Mouse (Mus musculus) gastrocnemius, adult 2 months (tissue): Measurements from ENCODE around the gene Aif1. TPM values are rescaled to one million over a fixed set of nuclear protein-coding genes. Genes with fewer than 3 reads are reported as not detected.

Experiments
- DNase-seq: peaks from one replicate; pipeline ENCODE4 v3.0.0; 2022
- H3K27ac ChIP-seq: fragments of 200-600 bp; 2 replicates; pipeline ENCODE4 v1.8.1; 2022; ENCODE audit warnings: mild to moderate bottlenecking
- H3K4me3 ChIP-seq: fragments of 200-600 bp; 2 replicates; pipeline ENCODE4 v1.8.1; 2022; ENCODE audit warnings: mild to moderate bottlenecking, moderate library complexity
- CTCF ChIP-seq: fragments of 200-600 bp; IDR thresholded peaks from 2 replicates; pipeline ENCODE4 v1.8.1; 2022; ENCODE audit warnings: antibody characterized with exemption, mild to moderate bottlenecking, moderate library complexity
- intact Hi-C: fragments of 180-260 bp; cut with DNase I; formaldehyde crosslinking; loops from one replicate; pipeline ENCODE4 v1.15.1; 2025
- total RNA-seq, 2 experiments: library from RNA; stranded (reverse); gene quantifications; 2 replicates each; pipeline ENCODE4 v1.2.3; 2021

Gene Aif1
- total RNA-seq, 2 experiments from 2014 or later: 0.75 TPM; not detected in 1

GRCm38 (mm10) chr17:35146139-35146538 is 29.7 kb downstream of the Aif1 start:
- intact Hi-C loops: no loop called here
- TF ChIP-seq CTCF: no peak
- Histone ChIP-seq H3K27ac (no peak overlapping the region), H3K4me3 (no peak overlapping the region)
- DNase-seq: no peak

DNA sequence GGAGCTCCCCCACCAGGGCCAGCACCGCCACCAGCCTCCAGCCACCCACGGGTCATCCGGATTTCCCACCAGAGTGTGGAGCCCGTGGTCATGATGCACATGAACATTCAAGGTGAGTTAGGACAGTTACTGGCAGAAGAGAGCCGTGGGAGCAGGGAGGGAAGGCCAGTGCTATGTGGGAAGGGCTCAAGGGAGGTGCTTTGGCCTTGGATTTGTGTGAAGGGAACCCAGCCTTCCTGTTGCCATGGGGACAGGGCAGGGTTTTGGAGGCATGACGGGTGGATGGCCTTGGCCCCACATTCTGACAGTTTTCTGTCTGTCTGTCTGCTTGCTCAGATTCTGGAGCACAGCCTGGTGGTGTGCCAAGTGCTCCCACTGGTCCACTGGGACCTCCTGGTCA is 33.9 kb downstream of the Aif1 start:
- H3K27ac ChIP-seq: no peak overlapping the region
- no peak for DNase-seq
- intact Hi-C loops: no loop called here
- no peak overlapping the region for H3K4me3 ChIP-seq
- no peak for TF ChIP-seq CTCF

- intact Hi-C loops: no loop called here
- TF ChIP-seq CTCF: no peak
- DNase-seq: no peak
- Histone ChIP-seq H3K27ac (no peak overlapping the region), H3K4me3 (no peak overlapping the region)
Measured at GRCm38 (mm10) chr17:35140490-35140996, 35.3 kb downstream of the Aif1 start.

- no peak overlapping the region for H3K4me3 ChIP-seq
- no peak for TF ChIP-seq CTCF
- intact Hi-C loops: no loop called here
- no peak for DNase-seq
- H3K27ac ChIP-seq: no peak overlapping the region
Measured at GRCm38 (mm10) chr17:35139269-35139668, 36.6 kb downstream of the Aif1 start.

- peak overlapping the region; percentile 100 for H3K27ac ChIP-seq
- no peak for DNase-seq
- no peak for TF ChIP-seq CTCF
- intact Hi-C loops: no loop called here
- H3K4me3 ChIP-seq: peak overlapping the region; percentile 94
Measured at GRCm38 (mm10) chr17:35135591-35136320, 40.1 kb downstream of the Aif1 start.

GRCm38 (mm10) chr17:35134801-35135590 is 40.9 kb downstream of the Aif1 start, which contains the start of gene Bag6:
Bag6 (plus strand) TSS chr17:35135178.
- Histone ChIP-seq H3K4me3 (peak within 1 kb of the TSS; percentile 94), H3K27ac (peak within 1 kb of the TSS; percentile 100)
- intact Hi-C loops: no loop called here
- peak; percentile 95 for DNase-seq
- TF ChIP-seq CTCF: no peak

DNA sequence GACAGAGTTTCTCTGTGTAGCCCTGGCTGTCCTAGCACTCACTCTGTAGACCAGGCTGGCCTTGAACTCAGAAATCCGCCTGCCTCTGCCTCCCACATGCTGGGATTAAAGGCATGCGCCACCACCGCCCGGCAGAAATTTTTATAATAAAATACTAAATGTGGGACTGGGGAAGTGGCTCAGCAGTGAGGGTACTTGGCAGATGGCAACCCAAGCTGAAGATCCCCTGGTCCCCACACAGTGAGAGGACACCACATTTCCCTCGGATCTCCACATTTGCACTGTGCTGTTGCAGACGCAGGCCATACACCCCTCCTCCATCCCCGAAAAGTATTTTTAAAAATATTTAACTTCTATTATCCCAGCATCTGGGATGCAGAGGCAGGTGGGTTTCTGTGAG is 42.4 kb downstream of the Aif1 start:
- H3K27ac ChIP-seq: no peak overlapping the region
- DNase-seq: no peak
- H3K4me3 ChIP-seq: no peak overlapping the region
- intact Hi-C loops: no loop called here
- no peak for TF ChIP-seq CTCF

DNA sequence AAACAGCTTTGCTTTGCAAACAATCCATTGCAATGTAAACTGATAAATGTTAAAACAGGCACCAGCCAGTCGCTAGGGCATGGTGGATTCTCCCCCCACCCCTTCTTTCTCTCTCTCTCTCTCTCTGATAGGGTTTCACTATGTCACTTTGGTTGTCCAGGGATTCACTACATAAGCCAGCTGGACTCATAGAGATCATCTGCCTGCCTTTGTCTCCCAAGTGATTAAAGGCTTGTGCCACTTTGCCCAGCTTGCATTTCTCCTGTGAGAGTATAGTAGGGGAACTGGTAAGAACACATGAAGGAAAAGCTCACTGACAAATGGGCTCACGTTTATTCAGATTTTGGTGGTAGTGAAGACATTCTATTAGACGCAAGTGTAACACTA is 43.7 kb downstream of the Aif1 start:
- intact Hi-C loops: no loop called here
- Histone ChIP-seq H3K27ac (no peak overlapping the region), H3K4me3 (no peak overlapping the region)
- DNase-seq: no peak
- TF ChIP-seq CTCF: no peak

GRCm38 (mm10) chr17:35131500-35132173 is 44.2 kb downstream of the Aif1 start, which contains the start of gene Apom:
Apom (minus strand) TSS chr17:35132050.
- H3K27ac ChIP-seq: no peak within 1 kb of the TSS
- intact Hi-C loops: no loop called here
- no peak for DNase-seq
- H3K4me3 ChIP-seq: no peak within 1 kb of the TSS
- TF ChIP-seq CTCF: no peak

DNA sequence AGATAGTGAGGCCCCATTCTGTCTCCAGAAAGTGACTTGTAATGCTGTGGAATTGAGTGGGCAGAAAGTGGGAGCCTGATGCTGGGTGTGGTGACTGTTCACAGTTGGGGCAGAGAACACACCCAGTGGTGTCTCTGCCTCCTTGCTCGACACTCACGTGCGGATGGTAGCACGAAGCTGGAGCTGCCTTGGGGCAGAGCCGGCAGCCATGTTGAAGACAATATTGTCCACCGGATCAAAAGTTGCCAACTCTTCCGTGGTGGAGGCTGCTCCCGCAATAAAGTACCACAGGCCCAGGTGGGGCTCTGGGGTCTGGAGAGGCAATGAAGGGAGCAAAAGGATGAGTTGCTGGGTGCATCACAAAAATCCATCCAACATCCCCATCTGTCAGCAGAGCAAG is 44.8 kb downstream of the Aif1 start:
- intact Hi-C loops: no loop called here
- TF ChIP-seq CTCF: no peak
- DNase-seq: no peak

GRCm38 (mm10) chr17:35128996-35129395 is 46.9 kb downstream of the Aif1 start:
- DNase-seq: no peak
- intact Hi-C loops: loop anchor here (5.0 kb wide), 1 partner anchor 108 kb away; the partner anchor contains the start of gene Nfkbil1
- Histone ChIP-seq H3K27ac (no peak overlapping the region), H3K4me3 (no peak overlapping the region)
- no peak for TF ChIP-seq CTCF

More for the DNA sequence above, 44.8 kb downstream of the Aif1 start:
- Histone ChIP-seq H3K27ac (no peak overlapping the region), H3K4me3 (no peak overlapping the region)

- DNase-seq: no peak
- intact Hi-C loops: loop anchor here (5.0 kb wide), 1 partner anchor 110 kb away; the partner anchor contains the start of gene Nfkbil1
- H3K4me3 ChIP-seq: peak overlapping the region; percentile 89
- TF ChIP-seq CTCF: no peak
- H3K27ac ChIP-seq: peak overlapping the region; percentile 94
Measured at GRCm38 (mm10) chr17:35127017-35127416, 48.9 kb downstream of the Aif1 start.
